Mouse (Mus musculus) hindlimb bud, embryonic 11.5 days (tissue): ENCODE results near the gene Brwd3.
A peak's percentile ranks its signal among the peaks of the same experiment; 100 is the strongest.

Experiments used
- DNase-seq: peaks from one replicate; pipeline ENCODE4 v3.0.0-alpha.2; 2012; ENCODE audit warnings: low read depth, low spot score; ENCODE audit errors: extremely low spot score

Gene Brwd3

DNA sequence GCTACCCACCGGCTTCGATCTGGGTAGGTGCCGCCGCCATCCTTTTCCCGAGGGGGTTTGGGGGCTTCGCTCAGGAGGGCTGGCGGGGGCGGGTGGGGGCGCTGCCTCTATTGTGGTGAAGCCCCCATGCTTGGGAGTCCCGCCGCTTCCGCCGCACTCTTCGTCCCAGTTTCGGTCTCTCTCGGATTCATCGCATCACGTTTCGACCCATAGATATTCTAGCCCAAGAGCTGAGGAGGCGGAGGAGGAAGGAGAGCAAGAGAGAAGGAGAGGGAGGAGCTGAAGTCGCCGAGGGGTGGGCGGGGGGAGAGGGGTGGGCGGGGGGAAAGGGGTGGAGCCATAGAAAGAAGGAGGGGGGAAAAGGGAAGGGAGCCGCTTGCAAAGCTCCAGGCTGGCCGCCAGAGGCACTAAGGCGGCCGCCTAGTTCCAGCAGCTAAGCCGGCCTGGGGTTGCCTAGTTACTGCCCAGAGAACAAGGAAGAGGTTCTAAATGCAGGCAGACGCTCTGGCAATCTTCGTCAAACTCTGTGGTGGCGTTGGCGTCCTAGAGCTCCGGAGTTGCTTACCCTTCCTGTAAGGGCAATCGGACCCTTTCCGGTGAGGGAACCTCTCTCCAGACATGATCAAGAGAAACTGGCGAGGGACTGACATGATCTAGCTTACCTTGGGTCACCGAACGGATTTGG is at the start of gene Brwd3:
TSS of gene Brwd3 (minus strand) at position 283 of the 685 bp plus-strand sequence.
- peak; percentile 41 for DNase-seq

DNA sequence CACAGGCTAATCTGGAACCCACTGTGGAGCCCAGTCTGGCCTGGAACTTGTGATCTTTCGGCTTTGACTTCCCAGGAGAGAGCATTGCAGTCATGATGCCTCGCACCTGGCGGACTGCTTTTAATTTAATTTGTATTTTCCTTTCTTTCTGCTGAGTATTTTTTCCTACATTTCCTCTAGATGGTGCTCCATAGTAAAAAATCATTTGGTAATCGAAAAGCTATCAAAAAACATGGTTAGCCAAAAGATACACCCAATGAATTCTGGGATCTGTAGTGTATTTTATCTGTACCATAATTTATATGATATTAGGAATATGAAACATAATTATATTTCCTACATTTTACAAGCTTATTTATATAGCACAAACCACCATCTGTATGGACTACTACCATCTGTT is 28.5 kb upstream of the Brwd3 start:
- no peak for DNase-seq

DNA sequence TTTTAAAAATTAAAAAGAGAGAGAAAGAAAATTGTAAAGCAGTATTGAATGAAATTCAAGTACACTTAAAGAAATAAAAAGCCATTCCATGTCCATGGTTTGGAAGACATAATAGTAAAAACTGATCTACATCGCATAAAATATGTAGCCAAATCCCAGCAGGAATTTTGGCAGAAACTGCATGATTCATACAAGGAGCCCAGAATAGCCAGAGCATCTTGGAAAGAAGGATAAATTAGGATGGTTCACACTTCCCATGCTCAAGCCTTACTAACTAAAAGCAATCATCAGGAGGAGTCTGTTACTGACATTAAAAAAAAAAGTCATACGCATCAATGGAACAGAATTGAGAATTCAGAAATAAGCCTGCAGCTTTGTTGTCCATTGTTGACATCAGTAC is 8.5 kb upstream of the Brwd3 start:
- DNase-seq = no peak

DNA sequence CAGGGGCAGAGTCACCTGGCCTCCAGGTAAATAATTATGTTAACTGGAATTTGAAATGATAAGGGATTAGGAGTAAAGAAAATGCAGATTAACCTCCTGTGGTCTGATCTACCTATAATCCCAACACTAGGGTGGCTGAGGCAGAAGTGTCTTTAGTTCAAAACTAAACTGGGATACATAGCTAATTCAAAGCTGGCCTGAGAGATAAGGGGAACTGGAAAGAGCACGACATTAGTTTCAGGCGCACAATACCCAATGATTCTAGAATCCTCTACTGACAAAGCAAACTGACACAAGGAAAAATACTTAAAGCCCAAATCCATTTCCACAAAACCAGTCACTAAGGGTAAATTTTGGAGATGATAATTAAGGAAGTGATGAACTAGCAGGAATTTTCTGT is 2.2 kb upstream of the Brwd3 start:
- DNase-seq = no peak

DNA sequence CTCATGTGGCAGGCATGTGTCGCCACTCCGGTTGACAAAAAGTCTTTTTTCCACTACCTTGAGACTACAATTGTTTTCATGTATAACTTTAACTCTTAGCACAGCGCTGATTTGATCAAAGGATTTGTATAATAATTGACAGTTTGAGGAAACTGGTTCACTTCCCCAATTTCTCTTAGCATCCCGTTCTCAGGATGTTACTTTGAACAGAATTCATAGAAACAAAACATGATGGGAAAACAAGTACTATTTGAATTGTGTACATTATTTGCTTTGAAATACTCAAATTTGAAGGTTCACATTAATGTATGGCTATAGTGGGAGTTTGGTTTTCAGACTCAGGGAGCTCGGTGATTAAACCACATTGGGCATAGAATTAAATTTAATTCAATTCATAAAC is 1.1 kb upstream of the Brwd3 start:
- DNase-seq = no peak

DNA sequence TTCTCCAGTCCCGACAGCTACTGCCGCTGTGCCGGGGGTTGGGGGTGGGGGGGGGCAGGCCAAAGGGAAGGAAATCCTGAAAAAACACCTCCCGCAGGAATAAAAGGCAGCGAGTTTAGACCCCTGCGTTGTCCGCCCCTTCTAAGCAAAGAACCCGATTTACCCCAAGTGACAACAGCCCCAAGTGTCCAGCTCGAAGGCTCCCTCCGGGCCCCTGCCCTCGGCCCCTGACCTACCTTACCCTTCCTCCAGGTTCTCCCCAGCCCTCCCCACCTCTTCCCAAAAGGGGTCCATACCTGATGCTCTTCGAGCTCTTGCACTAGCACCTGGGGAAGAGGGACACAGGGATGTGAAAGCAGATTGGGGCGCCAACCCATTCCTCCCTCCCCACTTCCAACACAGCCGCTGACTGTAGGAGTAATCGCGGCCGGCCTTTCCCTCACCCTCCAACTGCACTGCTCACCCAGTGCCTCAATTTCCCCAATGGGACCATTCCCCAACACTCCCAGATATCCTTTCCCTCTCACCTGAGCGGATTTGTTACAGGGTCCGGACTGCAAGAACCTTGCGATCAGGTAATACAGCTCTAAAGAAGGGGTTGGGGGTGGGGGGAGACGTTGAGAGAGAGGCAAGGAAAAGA is 671 bp downstream of the Brwd3 start:
- no peak for DNase-seq

DNA sequence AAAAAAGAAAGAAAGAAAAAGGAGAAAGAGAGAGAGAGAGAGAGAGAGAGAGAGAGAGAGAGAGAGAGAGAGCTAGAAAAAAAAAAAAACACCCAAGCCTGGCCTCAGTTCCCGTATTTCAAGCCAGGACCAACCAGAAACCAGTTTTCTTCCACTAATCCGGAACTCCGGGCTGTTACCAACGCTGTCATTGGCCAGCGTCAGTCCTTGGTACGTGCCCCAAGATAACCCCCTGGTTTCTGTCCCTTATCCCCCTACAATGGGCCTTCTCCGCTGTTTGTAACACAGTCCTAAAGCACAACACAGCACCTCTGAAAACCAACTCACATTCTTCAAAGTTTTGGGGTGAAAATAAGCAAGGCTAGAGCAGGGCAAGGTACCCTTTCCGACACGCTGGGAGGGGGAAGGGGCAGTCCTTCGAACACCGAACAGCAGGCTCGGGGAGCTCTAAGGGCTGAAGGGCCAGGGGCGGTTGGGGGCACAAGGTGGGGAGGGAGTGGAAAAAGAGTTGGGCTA is 1.4 kb downstream of the Brwd3 start:
- DNase-seq = peak; percentile 80

DNA sequence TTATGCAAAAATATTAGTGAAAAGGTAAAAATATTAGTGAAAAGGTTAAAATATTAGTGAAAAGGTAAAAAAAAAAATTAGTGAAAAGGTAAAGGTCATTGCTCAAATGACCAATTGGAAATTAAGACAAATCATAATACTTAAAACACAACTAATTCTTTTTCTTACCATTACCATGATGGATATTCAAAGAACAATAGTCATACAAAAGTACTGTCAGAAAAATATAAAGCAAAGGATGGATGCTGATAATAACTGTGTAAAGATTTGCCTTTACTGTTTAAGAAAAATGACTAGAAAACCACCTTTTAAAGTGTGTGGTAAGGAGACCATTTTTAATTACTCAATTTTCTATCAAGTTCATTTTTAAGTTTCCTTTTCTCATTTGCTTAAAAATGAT is 2.9 kb downstream of the Brwd3 start:
- DNase-seq = no peak

DNA sequence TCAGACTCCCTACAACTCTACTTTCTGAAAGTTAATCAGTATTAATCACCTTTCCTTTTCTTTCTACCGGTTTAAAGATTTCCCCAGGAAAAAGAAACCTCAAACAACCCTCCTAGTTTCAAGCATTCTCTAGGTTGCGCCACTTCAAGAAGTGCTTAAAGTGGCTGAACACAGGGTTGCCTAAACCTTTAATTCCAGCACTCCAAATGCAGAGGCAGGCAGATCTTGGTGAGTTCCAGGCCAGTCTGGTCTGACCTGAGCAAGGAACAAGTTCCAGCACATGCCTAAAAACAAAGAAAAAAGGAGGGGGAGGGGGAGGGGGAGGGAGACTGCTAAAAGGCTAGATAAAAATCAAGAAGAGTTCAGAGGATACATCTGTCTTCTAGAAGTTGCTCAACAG is 6.1 kb downstream of the Brwd3 start:
- no peak for DNase-seq

DNA sequence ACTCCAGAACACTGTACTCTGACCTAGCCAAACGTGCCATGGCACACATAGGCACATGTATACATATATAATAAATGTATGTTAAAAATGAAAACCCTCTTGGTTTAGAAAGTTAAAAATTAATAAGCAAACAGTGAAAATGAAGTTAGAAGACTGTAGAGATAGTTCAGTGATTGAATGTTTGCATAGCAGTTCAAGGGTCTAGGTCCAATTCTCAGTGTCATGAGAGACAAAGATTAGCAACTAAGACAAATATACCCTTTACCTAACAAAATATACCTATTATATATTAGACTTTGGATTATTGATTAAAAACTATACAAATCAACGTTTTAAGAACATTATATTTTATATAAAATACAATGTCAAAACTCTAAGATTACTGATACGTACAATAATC is 36.9 kb downstream of the Brwd3 start:
- no peak for DNase-seq

DNA sequence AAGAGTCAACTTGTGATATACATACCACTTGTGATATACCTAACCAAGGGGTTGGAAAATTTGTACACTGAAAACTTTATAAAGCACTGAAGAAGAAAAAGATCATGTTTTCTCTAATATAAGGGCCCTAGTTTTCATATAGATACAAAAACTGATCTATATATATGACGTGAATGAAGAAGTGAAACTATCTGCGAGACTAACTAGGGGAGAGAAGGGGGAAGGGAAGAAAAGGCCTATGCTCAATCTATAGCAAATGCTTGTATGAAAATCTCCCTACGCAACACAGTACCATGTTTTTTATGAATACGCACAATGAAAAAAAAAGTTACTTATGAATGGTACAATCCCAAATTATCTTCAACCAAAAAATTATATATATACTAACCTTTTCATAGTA is 50.4 kb downstream of the Brwd3 start:
- DNase-seq = no peak

DNA sequence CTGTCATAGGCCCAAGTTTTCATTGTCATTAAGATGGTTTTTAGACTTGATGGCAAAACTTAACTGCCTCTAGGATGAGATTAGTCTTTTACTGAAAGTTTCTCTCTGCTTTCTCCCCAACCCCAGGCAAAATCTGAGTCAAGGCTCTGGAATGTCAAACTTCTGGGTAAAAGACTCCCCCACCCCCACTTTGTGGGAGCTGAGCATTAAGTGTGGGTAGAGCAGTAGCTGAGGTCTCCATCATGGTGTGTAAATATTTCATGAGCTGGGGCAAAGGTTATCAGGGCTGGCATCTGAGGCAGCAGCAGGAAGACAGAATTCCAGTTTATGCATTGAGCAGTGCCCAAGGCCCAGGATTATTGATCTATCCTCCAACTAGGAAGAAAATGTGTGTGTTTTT is 102.4 kb downstream of the Brwd3 start:
- DNase-seq = no peak

DNA sequence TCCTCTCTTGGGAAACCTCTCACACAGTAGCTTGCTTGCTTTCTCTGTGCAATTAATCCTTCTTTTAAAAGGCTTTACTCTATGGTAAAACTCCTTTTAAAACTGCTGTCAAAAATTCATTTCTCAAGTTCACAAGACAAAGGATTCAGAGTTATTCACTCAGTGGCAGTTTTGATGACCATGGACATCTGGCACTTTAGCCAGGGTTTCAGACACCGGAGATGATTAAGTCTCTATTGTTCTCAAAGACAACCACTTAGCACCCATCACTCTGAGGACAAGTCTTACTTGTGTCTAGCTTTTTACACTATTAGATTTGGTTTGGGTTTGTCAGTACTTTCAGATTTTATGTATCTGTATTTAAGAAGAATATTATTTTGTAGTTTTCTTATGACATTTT is 104.6 kb downstream of the Brwd3 start:
- DNase-seq = no peak

DNA sequence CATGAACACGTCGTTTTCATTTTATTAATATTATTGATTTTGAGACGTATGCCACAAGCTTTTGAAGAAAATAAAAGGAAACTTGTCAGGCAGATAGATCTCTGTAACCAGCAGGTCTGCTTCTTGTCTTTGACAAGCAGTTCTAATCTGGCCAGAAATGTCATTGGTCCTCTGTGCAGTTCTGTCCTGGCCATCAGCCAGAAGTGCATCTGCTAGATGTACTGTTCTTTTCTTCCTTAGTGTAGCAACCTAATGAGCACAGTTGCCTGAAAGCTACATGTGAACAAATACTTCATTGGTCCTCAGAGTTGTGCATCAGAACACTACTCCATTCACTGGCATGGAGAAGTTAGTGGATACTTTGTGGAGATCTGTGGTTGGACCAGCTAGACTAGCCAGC is 105.1 kb downstream of the Brwd3 start:
- no peak for DNase-seq

DNA sequence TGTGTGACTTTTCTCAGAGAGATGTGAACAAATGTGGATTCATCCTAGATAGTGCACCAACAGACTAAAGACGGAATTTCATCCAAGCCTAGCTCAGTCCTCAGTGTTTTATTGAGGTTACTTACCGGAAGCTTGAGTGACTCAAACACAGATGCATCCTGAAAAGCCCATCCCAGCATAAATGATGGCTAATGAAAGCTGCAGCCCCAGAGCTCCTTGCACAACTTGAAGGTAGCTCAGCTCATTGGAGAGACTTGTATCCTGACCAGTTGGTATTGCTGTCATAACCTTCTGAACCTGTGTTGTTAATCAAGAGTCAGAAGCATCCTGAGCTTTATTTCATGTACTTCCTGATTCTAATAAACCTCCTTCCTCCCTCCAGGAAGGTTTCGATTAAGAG is 105.8 kb downstream of the Brwd3 start:
- no peak for DNase-seq

DNA sequence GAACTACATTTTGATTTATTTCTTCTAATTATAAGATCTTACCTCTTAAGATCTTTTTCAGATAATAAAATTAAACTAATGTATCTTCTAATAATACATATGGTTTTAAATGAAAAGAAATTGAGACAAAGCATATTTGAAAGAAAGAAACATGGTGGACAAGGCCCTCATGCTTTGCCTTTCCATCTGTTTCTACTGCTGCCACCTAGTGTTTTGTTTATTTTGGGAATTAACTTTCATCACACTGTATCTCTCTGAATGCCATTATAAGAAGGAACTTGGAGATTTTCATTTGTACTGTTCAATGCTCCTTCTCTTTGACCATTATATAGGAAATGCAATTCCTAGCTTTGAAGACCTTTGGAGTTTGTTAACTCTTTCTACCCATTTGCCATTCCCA is 109.9 kb downstream of the Brwd3 start:
- no peak for DNase-seq

DNA sequence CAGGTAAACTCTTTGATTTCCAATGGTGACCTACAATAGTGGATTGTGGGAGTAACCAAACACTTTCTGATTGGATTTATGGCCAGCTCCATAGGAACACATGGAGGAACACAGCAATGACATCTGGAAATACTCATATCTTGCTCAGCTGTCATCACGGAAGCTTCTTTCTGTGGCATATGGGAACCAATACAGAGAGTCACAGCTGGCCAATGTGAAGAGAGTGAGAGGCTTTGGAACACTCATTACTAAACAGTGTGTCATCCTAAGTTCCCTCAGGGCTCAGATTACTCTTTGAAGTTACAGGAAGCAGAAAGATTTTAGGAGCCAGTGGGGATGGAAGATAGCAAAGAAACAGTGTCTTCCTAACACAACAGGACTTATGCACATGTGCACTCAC is 111.7 kb downstream of the Brwd3 start:
- DNase-seq = no peak

DNA sequence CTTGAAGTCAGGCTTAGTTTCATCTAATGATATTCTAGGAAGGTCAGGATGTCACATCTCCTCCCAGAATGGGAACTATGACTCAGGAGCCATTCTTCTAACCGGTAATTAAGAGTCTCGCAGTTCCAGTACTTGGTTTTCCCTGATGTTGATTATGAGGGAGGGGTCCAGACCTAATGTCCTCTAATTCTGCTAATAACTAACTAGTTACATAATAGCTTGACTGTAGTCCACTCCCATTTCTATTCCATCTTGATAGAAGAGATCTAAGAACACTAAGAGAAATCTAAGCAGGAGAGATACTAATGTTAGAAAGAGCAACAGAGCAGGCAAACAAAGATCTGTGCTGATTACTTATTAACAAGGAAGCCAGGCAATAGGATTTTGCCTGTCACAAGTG is 129.9 kb downstream of the Brwd3 start:
- DNase-seq = no peak
